Mouse (Mus musculus): ENCODE results near the gene Stub1.
A peak's percentile ranks its signal among the peaks of the same experiment; 100 is the strongest.
"Not testable (repeated sequence)": the region's sequence is repeated elsewhere in the genome, so short reads cannot be mapped to it uniquely, and the experiment has no call there.

The Stub1 gene

DNA sequence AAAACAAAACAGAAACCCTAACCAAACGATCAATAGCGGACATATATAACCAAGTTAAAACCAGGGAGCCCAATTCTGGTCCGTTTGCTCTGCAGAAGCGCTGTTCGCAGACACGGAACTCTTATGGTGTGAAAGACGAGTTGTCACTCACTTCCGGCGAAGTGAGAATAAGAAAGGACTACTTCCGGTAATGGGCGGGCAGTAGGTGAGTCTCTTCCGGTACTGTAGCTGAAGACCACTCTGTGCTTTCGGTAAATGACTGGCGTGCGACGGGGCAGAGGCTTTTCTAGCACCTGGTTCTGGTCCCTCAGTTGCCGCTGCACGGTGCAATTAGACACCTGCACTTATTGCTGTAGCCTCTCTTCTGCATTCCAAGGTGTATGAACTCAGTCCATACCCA, 9.8 kb downstream of the Stub1 start, which contains the start of gene Wdr24:
Gene Wdr24, plus strand, starts transcription at position 176 of the 400 bp plus-strand sequence.
- peak; percentile 65 for DNase-seq (ENCODE audit: low spot score)

DNA sequence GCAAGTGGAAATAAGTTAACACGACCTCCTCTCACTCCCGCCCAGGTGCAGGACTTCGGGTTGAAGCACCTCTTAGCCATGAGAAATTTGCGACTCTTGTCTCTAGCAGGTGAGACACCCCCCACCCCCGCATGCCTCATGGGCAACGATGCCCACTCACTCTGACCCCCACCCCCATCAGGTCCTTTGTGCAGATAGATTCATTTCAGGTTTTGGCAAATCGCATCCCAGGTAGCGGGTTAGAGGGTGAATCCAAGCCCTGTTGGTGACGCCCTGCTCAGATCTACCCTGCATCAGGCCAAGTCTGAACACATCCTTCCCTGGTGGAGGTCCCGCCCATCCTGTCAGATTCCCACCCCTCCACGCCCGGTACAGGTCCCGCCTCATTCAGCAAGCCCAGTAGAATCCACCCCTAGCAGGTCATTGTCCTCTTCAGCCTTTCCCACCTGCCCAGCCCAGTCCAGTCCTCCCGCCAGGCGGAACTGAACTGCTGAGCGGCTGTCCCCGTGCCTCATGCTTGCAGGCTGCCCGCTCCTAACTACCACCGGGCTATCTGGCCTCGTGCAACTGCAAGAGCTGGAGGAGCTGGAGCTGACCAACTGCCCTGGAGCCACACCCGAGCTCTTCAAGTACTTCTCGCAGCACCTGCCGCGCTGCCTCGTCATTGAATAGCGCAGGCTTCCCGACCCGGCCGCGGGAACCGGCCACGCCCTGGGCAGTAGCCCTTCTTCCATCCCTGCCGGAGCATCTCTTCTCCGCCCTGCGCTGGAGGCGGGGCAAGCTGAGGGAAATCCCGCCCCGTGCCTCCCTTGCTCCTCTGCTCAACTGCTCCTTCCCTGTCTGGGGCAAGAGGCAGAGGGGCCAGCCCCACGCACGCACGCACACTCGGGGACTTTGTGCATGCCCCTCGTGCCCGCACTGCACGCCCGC, 14.1 kb downstream of the Stub1 start:
- DNase-seq (ENCODE audit: low spot score) = no peak

DNA sequence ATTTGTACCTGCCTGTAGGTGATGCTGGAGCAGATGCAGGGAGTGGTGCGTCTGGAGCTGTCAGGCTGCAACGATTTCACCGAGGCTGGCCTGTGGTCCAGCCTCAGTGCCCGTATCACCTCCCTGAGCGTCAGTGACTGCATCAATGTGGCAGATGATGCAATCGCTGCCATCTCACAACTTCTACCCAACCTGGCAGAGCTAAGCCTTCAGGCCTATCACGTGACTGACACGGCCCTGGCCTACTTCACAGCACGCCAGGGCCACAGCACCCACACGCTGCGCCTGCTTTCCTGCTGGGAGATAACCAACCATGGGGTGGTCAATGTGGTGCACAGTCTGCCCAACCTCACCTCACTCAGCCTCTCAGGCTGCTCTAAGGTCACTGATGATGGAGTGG, 15.5 kb downstream of the Stub1 start:
- no peak for DNase-seq (ENCODE audit: low spot score)

- DNase-seq (ENCODE audit: low spot score) = no peak
These were observed 19.7 kb downstream of the Stub1 start for GRCm38 (mm10) chr17:25813471-25813870.

DNA sequence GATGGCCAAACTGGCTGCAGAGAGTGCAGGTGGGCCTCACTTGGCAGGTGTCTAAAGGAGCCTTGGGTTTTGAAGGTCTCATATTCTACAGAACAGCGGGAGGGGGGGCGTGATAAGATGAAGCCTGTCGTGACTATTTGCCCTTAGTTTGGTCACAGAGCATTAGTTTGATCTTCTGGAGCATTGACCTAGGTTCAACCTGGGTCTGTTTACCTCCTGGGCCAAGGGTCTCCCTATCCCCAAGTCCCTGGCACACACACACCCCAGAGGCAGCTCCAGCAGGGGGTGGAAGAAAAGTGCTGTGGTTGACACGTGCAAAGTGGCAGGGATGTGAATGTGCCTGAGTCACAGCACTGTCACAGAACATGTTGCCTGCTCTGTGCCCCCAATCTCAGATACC, 22.3 kb downstream of the Stub1 start:
- DNase-seq (ENCODE audit: low spot score) = no peak

DNA sequence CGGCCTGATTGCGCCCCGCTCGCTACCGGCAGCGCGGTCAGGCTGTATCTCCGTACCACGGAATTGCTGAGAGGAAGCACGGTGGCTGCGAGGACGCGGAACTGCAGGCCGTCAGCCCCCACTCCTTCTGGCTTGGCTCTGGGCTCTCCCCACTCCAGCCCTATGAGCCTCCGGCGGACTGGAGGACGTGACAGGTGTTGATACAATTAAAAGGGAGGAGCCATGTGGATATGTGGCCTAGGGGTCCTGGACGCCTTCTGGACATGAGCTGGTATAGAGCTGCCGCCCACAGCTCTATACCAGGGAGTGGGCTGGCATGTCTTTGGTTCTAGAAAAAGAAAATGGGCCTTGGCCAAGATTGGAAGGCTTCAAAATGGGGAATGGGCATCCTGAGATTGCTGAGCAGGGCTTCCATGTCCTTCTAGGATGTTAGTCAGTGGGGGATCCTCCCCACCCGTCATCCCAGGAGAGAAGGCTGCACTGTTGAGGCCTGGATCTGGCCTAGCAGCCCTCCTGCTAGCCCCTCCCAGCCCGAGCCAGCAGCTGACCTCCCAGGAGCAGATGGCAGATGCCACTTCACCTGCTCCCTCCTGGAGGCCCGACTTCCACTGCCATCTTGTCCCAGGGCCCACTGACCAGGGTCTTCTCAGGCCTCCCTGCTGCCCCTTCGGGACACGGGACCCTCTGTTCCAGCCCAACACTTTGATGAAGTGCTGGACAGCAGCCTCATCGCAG, 23.4 kb downstream of the Stub1 start:
- no peak for DNase-seq (ENCODE audit: low spot score)

DNA sequence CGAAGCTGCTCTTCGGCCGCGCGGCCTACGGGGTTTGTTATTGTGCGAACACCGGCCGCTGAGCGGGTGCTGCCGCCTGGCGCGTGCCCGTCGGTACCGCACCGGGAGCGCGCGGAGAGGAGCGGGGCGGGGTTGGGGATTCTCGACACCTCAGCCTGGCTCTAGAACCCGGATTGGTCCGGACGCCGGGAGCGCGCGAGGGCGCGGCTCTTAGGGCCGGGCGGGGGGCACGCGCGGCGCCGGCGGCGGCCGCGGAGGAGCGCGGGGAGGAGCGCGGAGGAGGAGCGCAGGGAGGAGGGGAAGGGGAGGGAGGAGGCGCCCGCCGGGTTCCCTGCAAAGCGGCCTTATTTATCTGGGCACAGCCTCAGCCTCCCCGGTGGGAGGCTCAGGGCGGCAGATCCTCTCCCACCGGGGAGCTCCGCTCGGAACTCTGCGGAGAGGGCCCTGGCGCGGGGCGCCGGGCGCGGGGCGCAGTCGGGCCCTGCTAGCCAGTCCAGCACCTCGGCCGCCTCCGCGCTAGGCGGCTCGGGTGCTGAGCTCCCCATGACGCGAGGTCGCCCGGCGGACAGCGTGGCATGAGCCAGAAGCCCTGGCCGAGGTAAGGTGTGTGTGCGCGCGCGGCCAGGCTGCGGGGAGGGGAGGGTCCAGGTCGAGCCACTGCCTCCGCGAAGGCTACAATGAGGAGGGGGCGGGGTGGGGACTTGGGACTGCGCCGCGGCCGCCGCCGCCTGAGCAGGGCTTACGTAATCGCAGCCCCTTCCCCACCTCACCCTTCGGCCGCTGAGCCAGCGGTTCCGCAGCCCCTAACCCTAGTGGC, 24.2 kb downstream of the Stub1 start, which contains the start of gene Fbxl16:
Gene Fbxl16, plus strand, starts transcription at position 297 of the 817 bp plus-strand sequence.
- no peak for DNase-seq (ENCODE audit: low spot score)

GRCm38 (mm10) chr17:25808028-25808427, 25.2 kb downstream of the Stub1 start:
- DNase-seq (ENCODE audit: low spot score) = no peak

DNA sequence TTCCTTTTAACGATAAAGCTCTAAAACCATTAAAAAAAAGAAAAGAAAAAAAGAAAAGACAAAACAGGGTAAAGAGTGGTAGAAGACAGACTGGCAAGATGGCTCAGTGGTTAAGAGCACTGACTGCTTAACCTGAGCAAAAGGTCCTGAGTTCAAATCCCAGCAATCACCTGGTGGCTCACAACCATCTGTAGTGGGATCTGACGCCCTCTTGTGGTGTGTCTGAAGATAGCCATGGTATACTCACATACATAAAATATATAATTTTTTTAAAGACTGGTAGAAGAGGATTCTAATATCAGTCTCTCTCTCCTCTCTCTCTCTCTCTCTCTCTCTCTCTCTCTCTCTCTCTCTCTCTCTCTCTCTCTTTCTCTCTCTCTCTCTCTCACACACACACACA, 25.8 kb downstream of the Stub1 start:
- not testable (repeated sequence) for DNase-seq (ENCODE audit: low spot score)

- no peak for DNase-seq (ENCODE audit: low spot score)
These were observed 26.7 kb downstream of the Stub1 start for GRCm38 (mm10) chr17:25806507-25806906.

DNA sequence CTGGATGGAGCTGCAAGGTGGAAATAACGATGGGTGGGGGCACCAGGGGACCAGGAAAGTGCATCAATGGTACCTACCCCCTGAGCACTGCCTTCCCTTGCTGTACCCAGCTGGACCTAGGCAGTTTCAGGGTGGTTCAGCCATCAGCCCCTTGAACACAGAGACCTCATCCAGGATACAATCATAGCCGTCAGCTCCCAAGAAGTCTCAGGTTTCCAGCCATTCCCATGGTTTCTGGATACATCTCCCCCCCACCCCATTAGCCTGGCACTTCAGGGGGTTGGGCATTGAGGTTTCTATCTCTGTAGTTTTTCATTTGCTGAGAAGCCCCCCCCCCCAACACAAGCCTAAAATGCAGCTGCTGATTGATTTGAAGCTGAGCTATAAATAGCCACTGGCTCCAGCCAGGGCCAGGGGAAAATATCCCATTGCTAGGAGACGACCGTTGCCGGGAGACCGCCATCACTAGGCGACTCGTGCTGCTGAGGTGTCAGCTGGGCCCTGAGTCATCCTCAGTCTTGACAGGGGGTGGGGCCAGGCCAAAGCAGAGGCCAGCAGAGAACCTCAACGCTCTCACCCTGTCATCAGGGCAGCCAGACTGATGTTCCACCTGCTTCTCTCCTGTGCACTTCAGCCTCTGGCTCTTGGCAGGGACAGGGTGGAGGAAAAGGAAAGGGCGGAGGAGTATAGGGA, 30.2 kb downstream of the Stub1 start:
- DNase-seq (ENCODE audit: low spot score) = no peak

GRCm38 (mm10) chr17:25801029-25801428, 32.2 kb downstream of the Stub1 start:
- DNase-seq (ENCODE audit: low spot score) = peak; percentile 50

GRCm38 (mm10) chr17:25796951-25797369, 36.2 kb downstream of the Stub1 start, which contains the start of gene Metrn:
Metrn (minus strand) TSS chr17:25797136.
- peak; percentile 75 for DNase-seq (ENCODE audit: low spot score)

DNA sequence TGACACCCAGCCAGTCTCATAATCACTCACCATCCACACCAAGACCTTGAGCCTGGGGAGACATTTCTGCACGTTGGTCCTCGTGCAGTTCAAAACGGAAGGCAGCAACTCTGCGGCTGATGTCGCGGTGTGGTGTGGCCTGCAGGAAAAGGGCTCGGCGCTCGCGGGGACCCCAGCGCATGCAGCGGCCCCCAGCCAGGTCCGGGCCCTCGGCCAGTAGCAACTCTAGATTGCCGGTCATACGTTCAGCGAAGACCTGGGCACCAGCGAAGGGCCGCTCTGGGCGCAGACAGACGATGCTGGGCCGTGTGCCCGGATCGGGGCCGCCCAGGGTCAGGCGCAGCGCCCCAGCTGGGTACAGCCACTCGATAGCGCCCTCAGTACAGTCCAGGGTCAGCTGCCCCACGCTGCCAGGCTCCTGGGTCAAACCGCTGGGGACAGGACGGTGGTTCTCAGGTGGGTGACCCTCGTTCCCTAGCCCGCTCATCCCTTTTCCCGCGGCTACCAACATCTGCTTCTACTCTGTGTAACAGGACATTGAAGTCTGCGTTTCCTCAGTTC, 36.9 kb downstream of the Stub1 start:
- DNase-seq (ENCODE audit: low spot score) = no peak

GRCm38 (mm10) chr17:25795609-25796092, 37.6 kb downstream of the Stub1 start, which contains the start of gene AC134908.4:
AC134908.4 (minus strand) TSS chr17:25795659.
- DNase-seq (ENCODE audit: low spot score) = no peak

GRCm38 (mm10) chr17:25794998-25795397, 38.2 kb downstream of the Stub1 start:
- DNase-seq (ENCODE audit: low spot score) = no peak

- no peak for DNase-seq (ENCODE audit: low spot score)
These were observed 39.0 kb downstream of the Stub1 start for GRCm38 (mm10) chr17:25794197-25794596.

DNA sequence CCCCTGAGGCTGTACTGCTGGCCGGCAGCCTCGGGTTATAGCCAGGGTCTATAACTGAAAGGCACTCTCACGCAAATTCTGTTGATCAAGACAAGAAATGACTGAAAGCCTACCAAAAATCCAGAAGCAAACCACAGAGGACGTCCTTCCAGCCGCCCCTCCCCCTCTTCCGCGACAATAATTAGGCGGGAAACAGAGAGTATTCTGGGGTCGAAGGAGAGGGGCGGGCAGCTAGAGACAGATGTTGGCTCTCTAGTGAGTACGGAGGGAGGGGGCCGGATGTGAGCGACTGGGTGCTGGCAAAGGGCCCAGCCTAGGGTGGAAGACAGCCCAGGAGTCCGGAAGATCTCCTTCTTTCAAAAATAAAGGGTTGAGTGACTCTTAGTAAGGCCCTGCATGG, 40.6 kb downstream of the Stub1 start, which contains the start of gene Fam173a:
Gene Fam173a, minus strand, starts transcription at position 287 of the 400 bp plus-strand sequence.
- peak; percentile 54 for DNase-seq (ENCODE audit: low spot score)

DNA sequence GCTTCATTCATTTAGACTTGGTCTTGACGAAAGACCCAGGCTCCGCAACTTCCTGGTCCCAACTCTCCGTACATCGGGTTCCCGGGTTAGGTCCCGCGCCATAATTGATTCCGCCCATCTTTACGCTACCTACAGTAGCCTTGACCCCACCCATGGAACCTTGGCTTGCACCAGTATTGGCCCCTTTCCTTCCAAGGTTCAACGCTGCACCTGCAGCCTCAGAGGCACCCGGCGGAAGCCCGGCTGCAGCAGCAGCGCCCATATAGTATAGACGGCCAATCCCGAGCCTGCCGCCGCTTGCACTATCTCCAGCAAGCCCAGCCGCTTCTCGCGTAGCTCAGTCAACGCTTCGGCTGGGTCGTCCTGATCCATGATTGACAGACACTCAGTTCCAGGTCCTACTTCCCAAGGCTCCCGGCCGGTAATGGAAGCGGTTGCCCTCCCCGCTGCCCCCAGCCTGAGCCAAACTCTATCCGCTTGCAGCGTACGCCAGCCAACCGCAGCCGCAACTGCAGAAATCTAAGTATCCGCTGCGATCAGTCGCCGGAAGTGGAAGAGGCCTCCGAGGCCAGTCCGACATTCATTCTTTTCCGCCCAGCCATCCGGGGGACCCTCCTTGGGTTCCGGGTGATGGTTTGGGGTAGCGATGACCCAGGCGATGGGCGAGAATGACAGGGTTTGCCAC, 41.2 kb downstream of the Stub1 start:
- DNase-seq (ENCODE audit: low spot score) = peak; percentile 78

DNA sequence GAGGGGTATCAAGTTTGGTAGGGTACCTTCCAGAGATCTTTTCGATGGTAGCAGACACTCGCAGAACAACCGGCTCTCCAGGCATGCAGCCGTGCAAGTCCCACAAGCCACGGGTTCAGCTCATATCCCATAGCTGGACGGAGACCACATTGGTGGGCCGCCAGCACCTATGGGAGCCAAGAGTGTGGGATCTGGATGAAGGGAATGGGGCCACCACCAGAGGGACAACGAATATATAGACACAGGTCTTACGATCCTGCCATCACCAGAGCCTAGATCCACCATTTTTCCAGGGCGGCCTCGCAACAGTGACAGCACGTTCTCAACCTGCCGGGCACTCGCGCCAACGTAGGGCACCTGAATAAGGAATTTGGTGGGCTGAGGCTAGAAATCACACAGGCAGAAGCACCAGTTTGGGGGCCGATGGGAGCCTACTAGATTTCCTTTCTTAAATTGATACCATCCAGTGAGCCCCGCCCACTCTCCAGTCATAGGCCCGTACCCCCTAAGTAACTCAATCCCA, 41.8 kb downstream of the Stub1 start:
- DNase-seq (ENCODE audit: low spot score) = no peak
